Mouse (Mus musculus): ENCODE data around the gene Prpsap2. TPM values are rescaled to one million over a fixed set of nuclear protein-coding genes. Genes with fewer than 3 reads are reported as not detected.

Prpsap2 gene
- polyA plus RNA-seq, 1 experiment from 2014 or later, result 33.1 TPM

GRCm38 (mm10) chr11:61732672-61733071, 29.2 kb downstream of the Prpsap2 start:
- Histone ChIP-seq H3K27ac (replicated peaks; ENCODE audit: low read depth, low read length) (no peak overlapping the region), H3K9ac (replicated peaks; ENCODE audit: low read length) (no peak overlapping the region), H3K27me3 (ENCODE audit: control insufficient read depth, insufficient read depth, low read length) (no peaks in the 10 kb centered on the region), H3K4me1 (ENCODE audit: control insufficient read depth, insufficient read depth, low read length) (no peaks in the 10 kb centered on the region), H3K4me2 (ENCODE audit: low read depth, low read length) (no peak overlapping the region), H3K9me3 (replicated peaks; ENCODE audit: control insufficient read depth, low read length) (no peaks in the 10 kb centered on the region), H3K4me3 (ENCODE audit: low read depth, low read length) (no peak overlapping the region), H3K36me3 (replicated peaks; ENCODE audit: control insufficient read depth, insufficient read depth, low read depth, low read length) (peaks cover 6% of the 10 kb centered on the region)
- WGBS, result 87% methylated on average over 7 of the region's 7 CpGs
- DNase-seq (ENCODE audit: low spot score) (no peak), ATAC-seq (replicated peaks; ENCODE audit: insufficient number of reproducible peaks, low FRiP score, low TSS enrichment, low read depth) (no peak)

GRCm38 (mm10) chr11:61728037-61728436, 33.9 kb downstream of the Prpsap2 start:
- no peak overlapping the region for H3K4me2 ChIP-seq (ENCODE audit: low read depth, low read length)
- no peak overlapping the region for H3K9ac ChIP-seq (replicated peaks; ENCODE audit: low read length)
- no peak overlapping the region for H3K27ac ChIP-seq (replicated peaks; ENCODE audit: low read depth, low read length)
- H3K27me3 ChIP-seq (ENCODE audit: control insufficient read depth, insufficient read depth, low read length), result no peaks in the 10 kb centered on the region
- DNase-seq (ENCODE audit: low spot score) (no peak), ATAC-seq (replicated peaks; ENCODE audit: insufficient number of reproducible peaks, low FRiP score, low TSS enrichment, low read depth) (no peak)
- WGBS, result 58% methylated on average over 2 of the region's 2 CpGs
- H3K4me1 ChIP-seq (ENCODE audit: control insufficient read depth, insufficient read depth, low read length), result no peaks in the 10 kb centered on the region
- H3K36me3 ChIP-seq (replicated peaks; ENCODE audit: control insufficient read depth, insufficient read depth, low read depth, low read length), result peaks cover 8% of the 10 kb centered on the region
- H3K9me3 ChIP-seq (replicated peaks; ENCODE audit: control insufficient read depth, low read length), result no peaks in the 10 kb centered on the region
- H3K4me3 ChIP-seq (ENCODE audit: low read depth, low read length), result no peak overlapping the region

GRCm38 (mm10) chr11:61722077-61722476, 39.8 kb downstream of the Prpsap2 start:
- Histone ChIP-seq H3K27me3 (ENCODE audit: control insufficient read depth, insufficient read depth, low read length) (no peaks in the 10 kb centered on the region), H3K4me3 (ENCODE audit: low read depth, low read length) (no peak overlapping the region), H3K4me2 (ENCODE audit: low read depth, low read length) (no peak overlapping the region), H3K36me3 (replicated peaks; ENCODE audit: control insufficient read depth, insufficient read depth, low read depth, low read length) (no peaks in the 10 kb centered on the region), H3K27ac (replicated peaks; ENCODE audit: low read depth, low read length) (no peak overlapping the region), H3K9ac (replicated peaks; ENCODE audit: low read length) (no peak overlapping the region), H3K4me1 (ENCODE audit: control insufficient read depth, insufficient read depth, low read length) (no peaks in the 10 kb centered on the region), H3K9me3 (replicated peaks; ENCODE audit: control insufficient read depth, low read length) (no peaks in the 10 kb centered on the region)
- WGBS, result 62% methylated on average over 5 of the region's 5 CpGs
- ATAC-seq (replicated peaks; ENCODE audit: insufficient number of reproducible peaks, low FRiP score, low TSS enrichment, low read depth), result no peak
- DNase-seq (ENCODE audit: low spot score), result no peak

GRCm38 (mm10) chr11:61720636-61721035, 41.3 kb downstream of the Prpsap2 start, which contains the start of gene Slc5a10:
Gene Slc5a10, minus strand, starts transcription at chr11:61720826.
- H3K27me3 ChIP-seq (ENCODE audit: control insufficient read depth, insufficient read depth, low read length), result no peaks in the 10 kb centered on the region
- H3K9me3 ChIP-seq (replicated peaks; ENCODE audit: control insufficient read depth, low read length), result no peaks in the 10 kb centered on the region
- H3K4me1 ChIP-seq (ENCODE audit: control insufficient read depth, insufficient read depth, low read length), result no peaks in the 10 kb centered on the region
- no peak within 1 kb of the TSS for H3K9ac ChIP-seq (replicated peaks; ENCODE audit: low read length)
- ATAC-seq (replicated peaks; ENCODE audit: insufficient number of reproducible peaks, low FRiP score, low TSS enrichment, low read depth) (no peak), DNase-seq (ENCODE audit: low spot score) (no peak)
- no peak within 1 kb of the TSS for H3K27ac ChIP-seq (replicated peaks; ENCODE audit: low read depth, low read length)
- H3K4me3 ChIP-seq (ENCODE audit: low read depth, low read length), result no peak within 1 kb of the TSS
- WGBS, result 84% methylated on average over 3 of the region's 3 CpGs
- H3K4me2 ChIP-seq (ENCODE audit: low read depth, low read length), result no peak within 1 kb of the TSS
- H3K36me3 ChIP-seq (replicated peaks; ENCODE audit: control insufficient read depth, insufficient read depth, low read depth, low read length), result no peaks in the 10 kb centered on the region

DNA sequence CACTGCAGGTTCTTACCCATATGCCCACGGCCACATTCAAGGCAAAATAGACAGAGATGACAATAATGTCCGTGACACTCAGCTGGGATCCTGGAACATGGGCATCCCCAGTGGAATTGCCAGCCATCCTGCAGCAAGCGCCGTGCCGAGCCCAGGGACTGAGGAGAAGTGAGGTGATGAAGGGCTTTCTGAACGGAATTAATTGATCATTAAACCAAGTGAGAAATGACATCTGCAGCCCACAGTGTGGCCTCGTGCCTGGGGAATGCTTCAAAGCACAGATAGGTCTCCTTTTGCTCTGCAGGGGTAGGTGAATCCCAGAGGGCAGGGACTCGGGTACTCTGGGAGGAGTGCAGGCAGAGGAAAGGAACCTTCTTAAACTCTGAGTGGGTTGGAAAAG, 42.1 kb downstream of the Prpsap2 start:
- WGBS, result 78% methylated on average over 8 of the region's 8 CpGs
- H3K27ac ChIP-seq (replicated peaks; ENCODE audit: low read depth, low read length), result no peak overlapping the region
- no peaks in the 10 kb centered on the region for H3K9me3 ChIP-seq (replicated peaks; ENCODE audit: control insufficient read depth, low read length)
- ATAC-seq (replicated peaks; ENCODE audit: insufficient number of reproducible peaks, low FRiP score, low TSS enrichment, low read depth), result no peak
- H3K4me3 ChIP-seq (ENCODE audit: low read depth, low read length), result no peak overlapping the region
- H3K4me1 ChIP-seq (ENCODE audit: control insufficient read depth, insufficient read depth, low read length), result no peaks in the 10 kb centered on the region
- H3K27me3 ChIP-seq (ENCODE audit: control insufficient read depth, insufficient read depth, low read length), result no peaks in the 10 kb centered on the region
- DNase-seq (ENCODE audit: low spot score), result no peak
- no peak overlapping the region for H3K4me2 ChIP-seq (ENCODE audit: low read depth, low read length)
- no peak overlapping the region for H3K9ac ChIP-seq (replicated peaks; ENCODE audit: low read length)
- H3K36me3 ChIP-seq (replicated peaks; ENCODE audit: control insufficient read depth, insufficient read depth, low read depth, low read length), result no peaks in the 10 kb centered on the region

DNA sequence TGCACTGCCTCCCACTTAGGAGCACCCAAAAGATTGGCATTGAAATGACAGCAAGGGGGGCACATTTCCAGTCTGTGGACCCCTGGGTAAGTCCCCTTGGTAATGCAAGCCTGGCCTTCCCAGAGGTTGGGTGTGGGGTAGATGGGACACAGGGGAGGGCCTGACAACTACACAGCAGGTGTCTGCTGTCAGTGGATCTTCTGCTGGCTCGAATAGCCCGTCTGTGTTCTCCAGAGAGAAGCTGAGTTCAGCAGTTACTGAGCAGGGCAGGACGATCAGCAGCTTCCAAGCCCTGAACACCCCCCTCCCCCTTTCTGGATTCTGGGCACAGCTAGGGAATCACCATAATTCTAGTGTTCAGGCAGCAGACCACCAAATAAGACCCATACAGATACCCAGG, 42.5 kb downstream of the Prpsap2 start:
- Histone ChIP-seq H3K4me2 (ENCODE audit: low read depth, low read length) (no peak overlapping the region), H3K27ac (replicated peaks; ENCODE audit: low read depth, low read length) (no peak overlapping the region), H3K36me3 (replicated peaks; ENCODE audit: control insufficient read depth, insufficient read depth, low read depth, low read length) (no peaks in the 10 kb centered on the region), H3K4me1 (ENCODE audit: control insufficient read depth, insufficient read depth, low read length) (no peaks in the 10 kb centered on the region), H3K27me3 (ENCODE audit: control insufficient read depth, insufficient read depth, low read length) (no peaks in the 10 kb centered on the region), H3K9ac (replicated peaks; ENCODE audit: low read length) (no peak overlapping the region), H3K9me3 (replicated peaks; ENCODE audit: control insufficient read depth, low read length) (no peaks in the 10 kb centered on the region), H3K4me3 (ENCODE audit: low read depth, low read length) (no peak overlapping the region)
- DNase-seq (ENCODE audit: low spot score), result no peak
- WGBS, result 50% methylated on average over 3 of the region's 3 CpGs
- no peak for ATAC-seq (replicated peaks; ENCODE audit: insufficient number of reproducible peaks, low FRiP score, low TSS enrichment, low read depth)

- ATAC-seq (replicated peaks; ENCODE audit: insufficient number of reproducible peaks, low FRiP score, low TSS enrichment, low read depth) (no peak), DNase-seq (ENCODE audit: low spot score) (no peak)
- H3K4me2 ChIP-seq (ENCODE audit: low read depth, low read length), result no peak overlapping the region
- no peak overlapping the region for H3K4me3 ChIP-seq (ENCODE audit: low read depth, low read length)
- no peaks in the 10 kb centered on the region for H3K9me3 ChIP-seq (replicated peaks; ENCODE audit: control insufficient read depth, low read length)
- H3K27me3 ChIP-seq (ENCODE audit: control insufficient read depth, insufficient read depth, low read length), result no peaks in the 10 kb centered on the region
- WGBS, result 67% methylated on average over 5 of the region's 5 CpGs
- no peak overlapping the region for H3K9ac ChIP-seq (replicated peaks; ENCODE audit: low read length)
- no peaks in the 10 kb centered on the region for H3K36me3 ChIP-seq (replicated peaks; ENCODE audit: control insufficient read depth, insufficient read depth, low read depth, low read length)
- no peak overlapping the region for H3K27ac ChIP-seq (replicated peaks; ENCODE audit: low read depth, low read length)
- H3K4me1 ChIP-seq (ENCODE audit: control insufficient read depth, insufficient read depth, low read length), result no peaks in the 10 kb centered on the region
These were observed 43.9 kb downstream of the Prpsap2 start for GRCm38 (mm10) chr11:61717990-61718389.

DNA sequence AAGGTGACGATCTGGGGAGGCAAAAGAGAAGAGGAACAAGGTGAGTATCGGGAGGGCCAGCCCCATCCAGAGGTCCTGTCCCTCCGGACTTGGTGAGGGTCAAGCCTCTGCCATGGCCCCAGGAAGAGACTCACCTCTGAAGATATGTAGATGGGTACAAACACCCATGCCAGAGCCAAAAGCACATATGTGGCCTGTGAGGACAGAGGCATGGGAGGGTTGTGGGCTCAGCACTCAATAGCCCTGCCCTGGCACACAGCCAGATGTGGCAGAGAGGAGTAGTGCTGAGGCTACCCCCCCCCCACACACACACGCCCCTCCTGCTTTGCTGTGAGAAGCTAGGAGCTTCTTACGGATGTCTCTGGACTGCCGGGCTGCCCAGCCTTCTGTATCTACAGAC, 46.8 kb downstream of the Prpsap2 start:
- ATAC-seq (replicated peaks; ENCODE audit: insufficient number of reproducible peaks, low FRiP score, low TSS enrichment, low read depth) (0 out of 2 replicates have a peak, but pooled peaks have one; percentile 16), DNase-seq (ENCODE audit: low spot score) (no peak)
- Histone ChIP-seq H3K27ac (replicated peaks; ENCODE audit: low read depth, low read length) (no peak overlapping the region), H3K27me3 (ENCODE audit: control insufficient read depth, insufficient read depth, low read length) (no peaks in the 10 kb centered on the region), H3K9ac (replicated peaks; ENCODE audit: low read length) (no peak overlapping the region), H3K4me2 (ENCODE audit: low read depth, low read length) (no peak overlapping the region), H3K36me3 (replicated peaks; ENCODE audit: control insufficient read depth, insufficient read depth, low read depth, low read length) (no peaks in the 10 kb centered on the region), H3K9me3 (replicated peaks; ENCODE audit: control insufficient read depth, low read length) (no peaks in the 10 kb centered on the region), H3K4me1 (ENCODE audit: control insufficient read depth, insufficient read depth, low read length) (no peaks in the 10 kb centered on the region), H3K4me3 (ENCODE audit: low read depth, low read length) (no peak overlapping the region)
- WGBS, result 69% methylated on average over 6 of the region's 6 CpGs

Measured in embryonic facial prominence, embryonic 11.5 days (tissue).